Mouse (Mus musculus): ENCODE results near the gene Fam107b. TPM values are rescaled to one million over a fixed set of nuclear protein-coding genes. Genes with fewer than 3 reads are reported as not detected.

Gene Fam107b
- total RNA-seq, 2 experiments from 2014 or later = 8.6 to 9.6 TPM

- DNase-seq (ENCODE audit: low spot score in 2 of 2) = no peak
- intact Hi-C loops (cut with DNase I) = no loop called here
Measured at GRCm38 (mm10) chr2:3602599-3602998, 32.3 kb downstream of the Fam107b start.

- intact Hi-C loops (cut with DNase I) = no loop called here
- no peak for DNase-seq (ENCODE audit: low spot score in 2 of 2)
Measured at GRCm38 (mm10) chr2:3603181-3603580, 32.9 kb downstream of the Fam107b start.

- DNase-seq (ENCODE audit: low spot score in 2 of 2) = no peak
- intact Hi-C loops (cut with DNase I) = no loop called here
Measured at GRCm38 (mm10) chr2:3608868-3609854, 38.9 kb downstream of the Fam107b start.

- intact Hi-C loops (cut with DNase I) = no loop called here
- no peak for DNase-seq (ENCODE audit: low spot score in 2 of 2)
Measured at GRCm38 (mm10) chr2:3618446-3618845, 48.2 kb downstream of the Fam107b start.

- DNase-seq (ENCODE audit: low spot score in 2 of 2) = no peak
- intact Hi-C loops (cut with DNase I) = no loop called here
Measured at GRCm38 (mm10) chr2:3621568-3621967, 51.3 kb downstream of the Fam107b start.

- intact Hi-C loops (cut with DNase I) = no loop called here
Measured at GRCm38 (mm10) chr2:3622158-3622557, 51.9 kb downstream of the Fam107b start.

GRCm38 (mm10) chr2:3623207-3623980, 53.1 kb downstream of the Fam107b start:
- no peak for DNase-seq (ENCODE audit: low spot score in 2 of 2)

More at GRCm38 (mm10) chr2:3622158-3622557, 51.9 kb downstream of the Fam107b start:
- DNase-seq (ENCODE audit: low spot score in 2 of 2) = no peak

GRCm38 (mm10) chr2:3623981-3624584, 53.8 kb downstream of the Fam107b start:
- no peak for DNase-seq (ENCODE audit: low spot score in 2 of 2)
- intact Hi-C loops (cut with DNase I) = no loop called here

More at GRCm38 (mm10) chr2:3623207-3623980, 53.1 kb downstream of the Fam107b start:
- intact Hi-C loops (cut with DNase I) = no loop called here

- intact Hi-C loops (cut with DNase I) = loop anchor here (5.0 kb wide), 1 partner anchor 88 kb away; no protein-coding TSS in a partner anchor
- DNase-seq (ENCODE audit: low spot score in 2 of 2) = no peak
Measured at GRCm38 (mm10) chr2:3629096-3629495, 58.8 kb downstream of the Fam107b start.

- intact Hi-C loops (cut with DNase I) = loop anchor here (5.0 kb wide), 1 partner anchor 88 kb away; no protein-coding TSS in a partner anchor
- DNase-seq (ENCODE audit: low spot score in 2 of 2) = no peak
Measured at GRCm38 (mm10) chr2:3629741-3630140, 59.5 kb downstream of the Fam107b start.

GRCm38 (mm10) chr2:3630769-3631477, 60.6 kb downstream of the Fam107b start:
- DNase-seq (ENCODE audit: low spot score in 2 of 2) = no peak
- intact Hi-C loops (cut with DNase I) = no loop called here

- no peak for DNase-seq (ENCODE audit: low spot score in 2 of 2)
- intact Hi-C loops (cut with DNase I) = no loop called here
Measured at GRCm38 (mm10) chr2:3633137-3633536, 62.8 kb downstream of the Fam107b start.

- intact Hi-C loops (cut with DNase I) = no loop called here
- no peak for DNase-seq (ENCODE audit: low spot score in 2 of 2)
Measured at GRCm38 (mm10) chr2:3636771-3637170, 66.5 kb downstream of the Fam107b start.

- intact Hi-C loops (cut with DNase I) = no loop called here
- no peak for DNase-seq (ENCODE audit: low spot score in 2 of 2)
Measured at GRCm38 (mm10) chr2:3641001-3641770, 70.9 kb downstream of the Fam107b start.

- intact Hi-C loops (cut with DNase I) = no loop called here
- no peak for DNase-seq (ENCODE audit: low spot score in 2 of 2)
Measured at GRCm38 (mm10) chr2:3642949-3643348, 72.7 kb downstream of the Fam107b start.

GRCm38 (mm10) chr2:3645741-3646140, 75.5 kb downstream of the Fam107b start:
- no peak for DNase-seq (ENCODE audit: low spot score in 2 of 2)
- intact Hi-C loops (cut with DNase I) = no loop called here

- DNase-seq (ENCODE audit: low spot score in 2 of 2) = no peak
- intact Hi-C loops (cut with DNase I) = no loop called here
Measured at GRCm38 (mm10) chr2:3649171-3649570, 78.9 kb downstream of the Fam107b start.

- intact Hi-C loops (cut with DNase I) = no loop called here
Measured at GRCm38 (mm10) chr2:3654606-3655005, 84.3 kb downstream of the Fam107b start.

GRCm38 (mm10) chr2:3656091-3656490, 85.8 kb downstream of the Fam107b start:
- intact Hi-C loops (cut with DNase I) = no loop called here
- DNase-seq (ENCODE audit: low spot score in 2 of 2) = no peak

More at GRCm38 (mm10) chr2:3654606-3655005, 84.3 kb downstream of the Fam107b start:
- DNase-seq (ENCODE audit: low spot score in 2 of 2) = peak in 1 of 2 experiments; percentile 66

All from left cerebral cortex, postnatal 25 days (tissue).